Comparison of ENCODE assay signal across 9 mouse cellular contexts in the genomic region with DNA sequence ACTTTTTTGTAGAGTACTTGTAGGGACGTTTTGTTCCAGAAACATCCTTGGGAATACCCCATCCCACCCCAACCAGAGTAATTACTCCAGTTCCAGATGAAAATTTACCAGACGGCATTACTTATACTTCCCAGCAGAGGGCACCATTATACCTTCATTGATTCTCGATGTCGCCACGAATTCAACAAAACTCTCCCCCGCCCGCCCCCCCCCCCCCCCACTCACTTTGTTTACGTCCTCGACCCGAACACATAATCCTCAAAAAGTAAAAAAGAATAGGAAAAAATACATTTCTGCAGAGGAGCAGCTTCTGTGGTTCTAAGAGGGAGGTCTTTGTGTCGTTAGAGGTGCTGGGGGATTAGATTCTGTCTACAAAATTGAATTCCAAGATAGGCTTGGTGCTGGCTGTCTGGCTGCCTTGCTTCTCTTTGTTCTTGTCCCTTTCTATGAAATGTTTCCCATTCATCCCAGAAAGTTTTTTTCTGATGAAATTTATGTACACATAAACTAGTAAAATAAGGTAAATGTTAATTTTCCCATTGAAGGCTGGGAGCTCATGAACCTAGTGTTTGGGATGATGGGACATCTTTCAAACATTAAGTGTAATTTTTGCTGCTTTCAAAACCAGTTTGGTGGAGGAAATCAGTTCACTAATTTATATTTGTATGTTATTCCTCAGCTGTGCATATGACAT. TPM values are rescaled to one million over a fixed set of nuclear protein-coding genes. Genes with fewer than 3 reads are reported as not detected.
DNase-seq lines count a peak whose midpoint lies in the region; ATAC-seq and TF ChIP-seq lines count a peak whose summit lies in the region.
"Had no signal": no experiment of that assay in that cellular context is flagged by ENCODE, and none has a peak within 500 bp of the region (broad histone marks: within the 10 kb centered on the region; RNA-seq: fewer than 3 reads in every experiment).

No protein-coding gene starts in this region.

- peak overlapping the region; percentile 35 for H3K4me3 ChIP-seq in heart, embryonic 15.5 days
- H3K4me3 ChIP-seq in lung, postnatal 0 days (ENCODE audit: low read depth, low read length): no peak overlapping the region
- peak overlapping the region; percentile 11; the same call in 1 of the 2 replicates for H3K4me3 ChIP-seq in stomach, embryonic 14.5 days (ENCODE audit: low read depth, low read length)

- no peak for TF ChIP-seq EP300 in lung, postnatal 0 days (IDR thresholded peaks at IDR 0.05)

- H3K9ac ChIP-seq in heart, embryonic 15.5 days: no peak overlapping the region
- no peak overlapping the region for H3K9ac ChIP-seq in lung, postnatal 0 days (replicated peaks; ENCODE audit: low read depth)
- no peak overlapping the region for H3K9ac ChIP-seq in stomach, embryonic 14.5 days (replicated peaks; ENCODE audit: low read depth, low read length)

- H3K27me3 ChIP-seq in heart, embryonic 15.5 days: no peaks in the 10 kb centered on the region
- no peaks in the 10 kb centered on the region for H3K27me3 ChIP-seq in lung, postnatal 0 days (replicated peaks; ENCODE audit: insufficient read depth, low read length)
- H3K27me3 ChIP-seq in stomach, embryonic 14.5 days (ENCODE audit: control insufficient read depth, insufficient read depth, low read length): no peaks in the 10 kb centered on the region

- DNase-seq in thymus, postnatal 0 days (ENCODE audit: low spot score): peak; percentile 16
- DNase-seq in thymus, adult 18-20 months: no peak
- peak; percentile 77 for DNase-seq in embryo, embryonic 10.5 days (ENCODE audit: low spot score)
- DNase-seq in kidney, postnatal 10 days: peak; percentile 49
- peak; percentile 45 for DNase-seq in lung, postnatal 0 days (ENCODE audit: low spot score)
- no peak for DNase-seq in gastrocnemius, adult 8-10 months (ENCODE audit: low spot score in 2 of 2)

- H3K4me1 ChIP-seq in heart, embryonic 15.5 days (replicated peaks): no peaks in the 10 kb centered on the region
- no peaks in the 10 kb centered on the region for H3K4me1 ChIP-seq in lung, postnatal 0 days (ENCODE audit: insufficient read depth, low read depth, low read length)
- H3K4me1 ChIP-seq in stomach, embryonic 14.5 days (ENCODE audit: control insufficient read depth, insufficient read depth, low read length): no peaks in the 10 kb centered on the region

- H3K36me3 ChIP-seq in heart, embryonic 15.5 days: no peaks in the 10 kb centered on the region
- no peaks in the 10 kb centered on the region for H3K36me3 ChIP-seq in lung, postnatal 0 days (ENCODE audit: insufficient read depth, low read length)
- H3K36me3 ChIP-seq in stomach, embryonic 14.5 days (ENCODE audit: control insufficient read depth, insufficient read depth, low read length): no peaks in the 10 kb centered on the region

- no peaks in the 10 kb centered on the region for H3K9me3 ChIP-seq in heart, embryonic 15.5 days (replicated peaks)
- no peaks in the 10 kb centered on the region for H3K9me3 ChIP-seq in lung, postnatal 0 days (ENCODE audit: low read length)
- no peaks in the 10 kb centered on the region for H3K9me3 ChIP-seq in stomach, embryonic 14.5 days (ENCODE audit: control insufficient read depth, low read depth, low read length)

- H3K4me2 ChIP-seq in heart, embryonic 15.5 days: peak overlapping the region; percentile 33; the same call in 1 of the 2 replicates
- no peak overlapping the region for H3K4me2 ChIP-seq in lung, postnatal 0 days (replicated peaks; ENCODE audit: low read depth, low read length)
- no peak overlapping the region for H3K4me2 ChIP-seq in stomach, embryonic 14.5 days (replicated peaks; ENCODE audit: low read depth, low read length)

- no peak for ATAC-seq in heart, embryonic 15.5 days (replicated peaks; ENCODE audit: insufficient number of reproducible peaks, insufficient read depth, low FRiP score, low read depth)
- no peak for ATAC-seq in lung, postnatal 0 days
- no peak for ATAC-seq in stomach, embryonic 14.5 days (ENCODE audit: insufficient number of reproducible peaks, insufficient read depth, low FRiP score, low read depth)

- no peak overlapping the region for H3K27ac ChIP-seq in heart, embryonic 15.5 days
- no peak overlapping the region for H3K27ac ChIP-seq in lung, postnatal 0 days (ENCODE audit: low read length)
- H3K27ac ChIP-seq in stomach, embryonic 14.5 days (ENCODE audit: low read length): no peak overlapping the region

- 7% methylated on average over 11 of the region's 11 CpGs for WGBS in heart, embryonic 15.5 days
- WGBS in lung, postnatal 0 days: 6% methylated on average over 11 of the region's 11 CpGs
- WGBS in stomach, embryonic 14.5 days: 9% methylated on average over 9 of the region's 11 CpGs

- peak; percentile 53 for TF ChIP-seq CTCF in lung, postnatal 0 days (IDR thresholded peaks at IDR 0.05)

RNA-seq across cellular contexts. Expression of a gene that starts 19.7 kb away (rescaled TPM):
- polyA plus RNA-seq in thymus, postnatal 0 days (2015; fragmentation: Nextera tagmentation; extraction: Ambion mirVana): 0.12 and 0.15 TPM in 2 replicates
- 0.29 and 0.43 TPM in 2 replicates for polyA plus RNA-seq in heart, embryonic 15.5 days (2015; fragmentation: Nextera tagmentation; extraction: Ambion mirVana)
- polyA plus RNA-seq in lung, postnatal 0 days (2015; fragmentation: Nextera tagmentation; extraction: Ambion mirVana): not detected in 2 replicates
- polyA plus RNA-seq in stomach, embryonic 14.5 days (2014; fragmentation: Nextera tagmentation; extraction: Ambion mirVana): 0.61 TPM in 1 of 2 replicates, not detected in the other
- total RNA-seq in gastrocnemius, adult 8-10 months (2022): not detected
- total RNA-seq: neutrophil, adult 5-6 weeks had no signal

Comparison
In these comparisons a context has a peak if more than half of its experiments do, and no peak if none do; other contexts are left out.
1. DNase-seq: peak in thymus, postnatal 0 days (single experiment), embryo, embryonic 10.5 days (single experiment), kidney, postnatal 10 days (single experiment) and lung, postnatal 0 days (single experiment); none in thymus, adult 18-20 months (0 of 2) and gastrocnemius, adult 8-10 months (0 of 2).